Comparison of ENCODE assay signal across 9 mouse cellular contexts in genomic region chr5:109596647-109597046, GRCm38 (mm10). TPM values are rescaled to one million over a fixed set of nuclear protein-coding genes. Genes with fewer than 3 reads are reported as not detected.
DNase-seq lines count a peak whose midpoint lies in the region; ATAC-seq and TF ChIP-seq lines count a peak whose summit lies in the region.
"Had no signal": no experiment of that assay in that cellular context is flagged by ENCODE, and none has a peak within 500 bp of the region (broad histone marks: within the 10 kb centered on the region; RNA-seq: fewer than 3 reads in every experiment).

No protein-coding gene starts in this region.

- in situ Hi-C loops in ES-E14 (cut with MboI; ENCODE audit: low sequenced_read_pairs in 2 of 2, unreplicated experiment in 2 of 2) = loop anchor here in 1 of 2 experiments (10.0 kb wide), 1 partner anchor 428 kb away; no protein-coding TSS in a partner anchor

- H3K27ac ChIP-seq in left cerebral cortex, adult 2 months = no peak overlapping the region
- H3K27ac ChIP-seq in ES-E14 (ENCODE audit: insufficient read depth, low read depth, low read length, poor library complexity, severe bottlenecking) = no peak overlapping the region
- H3K27ac ChIP-seq in midbrain, embryonic 10.5 days (replicated peaks) = no peak overlapping the region
- H3K27ac ChIP-seq: neural tube, embryonic 12.5 days had no signal

- H3K4me1 ChIP-seq in ES-E14 (ENCODE audit: control insufficient read depth in 2 of 2, insufficient read depth in 2 of 2, low read length in 2 of 2, poor library complexity in 1 of 2) = no peaks in the 10 kb centered on the region
- H3K4me1 ChIP-seq in midbrain, embryonic 10.5 days = no peaks in the 10 kb centered on the region
- H3K4me1 ChIP-seq: neural tube, embryonic 12.5 days had no signal

- H3K4me3 ChIP-seq in left cerebral cortex, adult 2 months = no peak overlapping the region
- H3K4me3 ChIP-seq in ES-E14 (ENCODE audit: insufficient read depth in 1 of 2, low read depth in 1 of 2, low read length in 2 of 2, poor library complexity in 1 of 2, severe bottlenecking in 1 of 2) = no peak overlapping the region
- H3K4me3 ChIP-seq in midbrain, embryonic 10.5 days = no peak overlapping the region
- H3K4me3 ChIP-seq: neural tube, embryonic 12.5 days had no signal

- no peak overlapping the region for H3K9ac ChIP-seq in ES-E14 (ENCODE audit: insufficient read depth, low read depth, low read length, poor library complexity, severe bottlenecking)
- H3K9ac ChIP-seq: neural tube, embryonic 12.5 days had no signal

- TF ChIP-seq POLR2A in brain, embryonic 14.5 days (IDR thresholded peaks at IDR 0.05; ENCODE audit: borderline replicate concordance, extremely low read depth, insufficient read depth, insufficient read length, poor library complexity, severe bottlenecking) = no peak

- no peak for DNase-seq in left cerebral cortex, adult 2 months (ENCODE audit: extremely low spot score in 1 of 2, low spot score in 2 of 2)
- no peak for DNase-seq in left cerebral cortex, adult 18-20 months (ENCODE audit: low spot score in 2 of 2)
- peak; percentile 12 for DNase-seq in ES-E14 (ENCODE audit: low read depth, low spot score)
- DNase-seq in brain, embryonic 14.5 days (ENCODE audit: low read depth) = no peak
- no peak for DNase-seq in midbrain, embryonic 10.5 days (ENCODE audit: low spot score)
- DNase-seq in urinary bladder, postnatal 36 days (ENCODE audit: low spot score in 2 of 2) = no peak

- H3K9me3 ChIP-seq in ES-E14 (ENCODE audit: control insufficient read depth, insufficient read depth, low read depth, low read length) = no peaks in the 10 kb centered on the region
- peaks cover 74% of the 10 kb centered on the region for H3K9me3 ChIP-seq in midbrain, embryonic 10.5 days (replicated peaks)

- peak; percentile 47 for TF ChIP-seq CTCF in left cerebral cortex, adult 2 months (IDR thresholded peaks at IDR 0.05)
- peak; percentile 43; the same call in 1 of the 2 replicates for TF ChIP-seq CTCF in brain, embryonic 14.5 days (IDR thresholded peaks at IDR 0.05; ENCODE audit: borderline replicate concordance, extremely low read depth, insufficient read depth, insufficient read length)

- H3K27me3 ChIP-seq in midbrain, embryonic 10.5 days (ENCODE audit: low read depth, poor library complexity, severe bottlenecking) = no peaks in the 10 kb centered on the region
- H3K27me3 ChIP-seq: neural tube, embryonic 12.5 days had no signal

- intact Hi-C loops in left cerebral cortex, adult 2 months (cut with DNase I) = no loop called here

- H3K36me3 ChIP-seq in ES-E14 (ENCODE audit: control insufficient read depth, insufficient read depth, low read length, poor library complexity, severe bottlenecking) = no peaks in the 10 kb centered on the region
- H3K36me3 ChIP-seq in midbrain, embryonic 10.5 days = no peaks in the 10 kb centered on the region
- H3K36me3 ChIP-seq: neural tube, embryonic 12.5 days had no signal

- WGBS in midbrain, embryonic 10.5 days = 35% methylated on average over 5 of the region's 5 CpGs

- peak; percentile 87 for ATAC-seq in neutrophil, adult 5-6 weeks (ENCODE audit: extremely low read depth, insufficient number of reproducible peaks, low FRiP score, poor library complexity, severe bottlenecking)
- ATAC-seq in erythroid progenitor cell, adult 5-6 weeks (replicated peaks; ENCODE audit: low FRiP score, poor library complexity, severe bottlenecking) = no peak; the same call in 1 of the 2 replicates

TF ChIP-seq in ES-E14, 5 proteins besides CTCF, POLR2A, EP300 and RAD21:
- TF ChIP-seq MAFK (IDR thresholded peaks at IDR 0.05; ENCODE audit: insufficient read depth, low read depth, low read length) (no peak), CHD2 (IDR thresholded peaks at IDR 0.05; ENCODE audit: low read depth, low read length) (no peak), ZNF384 (IDR thresholded peaks at IDR 0.05; ENCODE audit: low read depth, low read length) (no peak), ZC3H11A (IDR thresholded peaks at IDR 0.05; ENCODE audit: borderline replicate concordance, low read depth, low read length) (no peak), HCFC1 (IDR thresholded peaks at IDR 0.05; ENCODE audit: borderline replicate concordance, insufficient read depth, low read length) (no peak)

RNA-seq across cellular contexts. Expression of gene Crlf2, which starts 37.9 kb away (rescaled TPM):
- total RNA-seq in left cerebral cortex, adult 2 months (2021) = 10 to 100 TPM; 31.5 to 37.7 TPM
- 10 to 100 TPM; 33.1 to 39.1 TPM for total RNA-seq in left cerebral cortex, adult 18-20 months (2021)
- total RNA-seq in ES-E14 (2012; rRNA removed) = 18.4 and 19.9 TPM in 2 replicates
- polyA plus RNA-seq in brain, embryonic 14.5 days (2012; rRNA removed) = 26.7 and 27.1 TPM in 2 replicates
- 49.6 and 72.4 TPM in 2 replicates for total RNA-seq in neutrophil, adult 5-6 weeks (2017)
- 3.7 and 3.9 TPM in 2 replicates for polyA plus RNA-seq in midbrain, embryonic 10.5 days (2016; fragmentation: Nextera tagmentation; extraction: Ambion mirVana)
- total RNA-seq in erythroid progenitor cell, adult 5-6 weeks (2015; ENCODE audit: low replicate concordance) = 9.2 TPM in 1 of 2 replicates, not detected in the other
- total RNA-seq in erythroid progenitor cell, adult 5-6 weeks (2017; ENCODE audit: low replicate concordance) = 3.0 and 3.6 TPM in 2 replicates
